Mouse (Mus musculus): ENCODE data around the gene Bglap. TPM values are rescaled to one million over a fixed set of nuclear protein-coding genes. Genes with fewer than 3 reads are reported as not detected.
"Not testable (repeated sequence)": the region's sequence is repeated elsewhere in the genome, so short reads cannot be mapped to it uniquely, and the experiment has no call there.

Bglap gene
- polyA plus RNA-seq, 1 experiment from 2014 or later: 0.84 TPM

DNA sequence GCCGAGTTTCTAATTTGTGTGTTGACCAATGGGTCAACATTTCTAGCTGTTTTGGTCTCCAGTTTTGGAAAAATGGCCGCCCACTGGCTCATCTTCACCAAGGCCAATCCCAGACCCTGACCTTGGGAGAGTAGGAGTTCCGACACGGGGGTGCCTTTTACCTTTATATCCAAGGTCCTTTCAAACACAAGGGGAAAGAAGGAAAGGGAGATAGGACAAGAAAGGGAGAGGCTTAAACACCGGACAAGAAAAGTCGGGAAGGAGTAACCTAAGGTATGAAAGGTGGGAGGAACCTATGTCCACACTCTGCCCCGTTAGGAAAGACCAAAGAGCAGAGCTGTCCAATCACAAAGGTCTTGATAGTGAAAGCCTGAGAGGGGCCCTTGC is 26.4 kb upstream of the Bglap start:
- WGBS: 25% methylated on average over 7 of the region's 7 CpGs

DNA sequence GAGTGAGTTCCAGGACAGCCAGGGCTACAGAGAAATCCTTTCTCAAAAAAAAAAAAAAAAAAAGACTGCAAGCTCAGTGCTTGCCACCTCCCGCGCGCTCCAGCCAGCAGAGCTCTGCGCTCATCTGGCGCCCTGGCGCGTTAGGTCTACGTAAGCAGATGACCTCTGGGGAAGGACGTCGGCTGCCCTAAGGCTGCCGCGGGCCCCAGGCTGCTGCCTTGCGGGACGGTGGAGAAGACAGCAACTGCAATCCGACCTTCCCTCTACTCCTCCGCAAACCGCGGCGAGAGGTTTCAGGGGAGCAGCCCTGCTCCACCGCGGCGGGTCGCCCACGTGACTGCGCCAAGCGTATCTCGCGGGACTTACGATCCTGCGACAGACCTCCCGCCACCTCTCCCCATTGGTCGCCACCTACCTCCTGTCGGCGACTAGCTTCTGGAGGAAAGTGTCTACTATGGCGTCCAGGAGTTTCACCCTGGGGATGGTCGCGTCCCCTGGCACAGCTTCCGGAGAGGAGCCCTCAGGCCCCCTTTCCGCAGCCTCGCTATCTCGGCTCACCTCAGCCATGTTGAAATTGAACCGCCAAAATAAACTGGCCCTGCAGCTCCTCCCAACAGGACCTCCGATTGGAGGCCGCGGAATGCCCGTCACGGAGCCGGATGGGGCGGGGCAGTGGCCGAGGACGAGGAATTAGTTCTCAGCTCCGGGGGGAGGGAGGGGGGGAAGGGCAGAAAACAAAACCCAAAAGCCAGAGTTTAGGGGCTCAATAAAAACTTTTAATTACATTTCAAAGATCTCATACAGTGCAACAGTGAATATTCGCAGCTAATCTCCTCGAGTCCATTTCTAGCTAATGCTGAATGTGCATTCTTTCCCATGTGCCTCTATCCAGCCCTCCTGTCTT is 25.7 kb upstream of the Bglap start, which contains the start of gene Pmf1:
Gene Pmf1 (minus strand): TSS at position 591 of the 904 bp plus-strand sequence.
- no peaks in the 10 kb centered on the region for H3K27me3 ChIP-seq (ENCODE audit: poor library complexity, severe bottlenecking)
- WGBS: under 1% methylated on average over 54 of the region's 54 CpGs
- H3K4me1 ChIP-seq: peaks cover 37% of the 10 kb centered on the region
- peaks cover 41% of the 10 kb centered on the region for H3K36me3 ChIP-seq (replicated peaks)
- no peaks in the 10 kb centered on the region for H3K9me3 ChIP-seq
- peak; percentile 94 for DNase-seq (ENCODE audit: extremely low spot score, low spot score)
- H3K27ac ChIP-seq: peak within 1 kb of the TSS; percentile 99
- H3K4me3 ChIP-seq: peak within 1 kb of the TSS; percentile 83

More for the DNA sequence above, 26.4 kb upstream of the Bglap start:
- Histone ChIP-seq H3K36me3 (replicated peaks) (peaks cover 47% of the 10 kb centered on the region), H3K27ac (peak overlapping the region; percentile 99), H3K9me3 (no peaks in the 10 kb centered on the region), H3K27me3 (ENCODE audit: poor library complexity, severe bottlenecking) (no peaks in the 10 kb centered on the region), H3K4me1 (peaks cover 37% of the 10 kb centered on the region), H3K4me3 (peak overlapping the region; percentile 83)
- no peak for DNase-seq (ENCODE audit: extremely low spot score, low spot score)

DNA sequence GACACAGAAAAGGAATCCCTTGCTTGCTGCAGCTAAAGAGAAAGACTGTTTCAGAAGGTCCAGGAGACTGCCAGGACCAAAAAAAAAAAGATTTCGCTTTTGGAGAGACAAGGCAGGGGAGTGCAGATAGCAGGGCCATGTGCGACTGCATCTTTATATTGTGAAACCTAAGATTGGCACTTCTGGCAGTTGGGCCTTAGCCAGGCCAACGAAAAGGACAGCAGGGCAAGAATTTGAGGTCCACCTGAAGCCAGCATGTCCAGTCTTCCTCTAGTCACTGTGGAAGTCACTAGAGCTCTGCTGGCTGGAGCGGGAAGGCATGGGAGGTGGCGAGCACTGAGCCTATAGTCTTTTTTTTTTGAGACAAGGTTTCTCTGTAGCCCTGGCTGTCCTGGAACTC is 24.7 kb upstream of the Bglap start:
- H3K4me3 ChIP-seq: peak overlapping the region; percentile 83
- peak overlapping the region; percentile 99 for H3K27ac ChIP-seq
- peaks cover 37% of the 10 kb centered on the region for H3K4me1 ChIP-seq
- 69% methylated on average over 5 of the region's 5 CpGs for WGBS
- no peaks in the 10 kb centered on the region for H3K27me3 ChIP-seq (ENCODE audit: poor library complexity, severe bottlenecking)
- H3K9me3 ChIP-seq: no peaks in the 10 kb centered on the region; the same call in 1 of the 2 replicates
- H3K36me3 ChIP-seq (replicated peaks): peaks cover 37% of the 10 kb centered on the region
- no peak for DNase-seq (ENCODE audit: extremely low spot score, low spot score)

DNA sequence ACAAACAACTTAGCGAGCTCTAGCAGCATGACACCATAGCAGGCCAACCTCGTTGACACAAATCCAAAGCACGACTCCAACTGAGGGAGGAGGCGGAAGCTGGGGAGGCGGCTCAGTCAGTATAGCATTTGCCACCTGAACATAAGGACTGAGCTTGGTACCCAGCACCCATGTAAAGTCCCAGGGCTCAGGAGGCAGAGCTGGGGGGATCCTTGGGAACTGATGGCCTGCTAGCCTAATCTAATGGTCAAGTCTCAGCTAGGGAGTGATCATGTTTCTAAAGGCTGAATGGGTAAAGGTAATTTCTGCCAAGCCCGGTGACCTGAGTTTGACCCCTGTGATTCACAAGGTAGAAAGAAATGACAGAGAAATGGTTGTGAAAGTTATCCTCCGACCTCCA is 23.3 kb upstream of the Bglap start:
- H3K27me3 ChIP-seq (ENCODE audit: poor library complexity, severe bottlenecking): no peaks in the 10 kb centered on the region
- peaks cover 37% of the 10 kb centered on the region for H3K4me1 ChIP-seq
- H3K27ac ChIP-seq: no peak overlapping the region
- DNase-seq (ENCODE audit: extremely low spot score, low spot score): no peak
- no peak overlapping the region for H3K4me3 ChIP-seq
- no peaks in the 10 kb centered on the region; the same call in 1 of the 2 replicates for H3K9me3 ChIP-seq
- peaks cover 37% of the 10 kb centered on the region for H3K36me3 ChIP-seq (replicated peaks)
- WGBS: 61% methylated on average over 7 of the region's 7 CpGs

DNA sequence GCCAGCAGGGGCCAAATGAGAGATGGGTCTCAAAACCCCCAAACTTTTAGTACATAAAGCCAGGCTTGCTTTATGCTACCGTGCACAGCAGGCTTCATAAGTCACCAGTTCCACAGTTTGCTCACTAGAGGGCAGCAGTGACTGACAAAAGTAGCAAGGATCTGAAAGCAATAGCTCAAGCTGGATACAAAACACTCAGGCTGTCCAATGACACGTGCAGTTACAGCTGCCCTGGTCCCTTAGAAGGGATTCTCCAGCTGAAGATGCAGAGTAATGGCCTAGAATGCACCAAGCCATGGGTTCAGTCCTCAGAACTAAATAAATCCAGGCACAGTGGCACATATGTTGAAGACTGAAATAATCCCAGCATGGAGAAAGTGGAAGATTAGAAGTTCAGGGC is 22.8 kb upstream of the Bglap start:
- Histone ChIP-seq H3K27me3 (ENCODE audit: poor library complexity, severe bottlenecking) (no peaks in the 10 kb centered on the region), H3K36me3 (replicated peaks) (peaks cover 37% of the 10 kb centered on the region), H3K27ac (no peak overlapping the region), H3K4me1 (peaks cover 37% of the 10 kb centered on the region), H3K9me3 (no peaks in the 10 kb centered on the region; the same call in 1 of the 2 replicates), H3K4me3 (no peak overlapping the region)
- DNase-seq (ENCODE audit: extremely low spot score, low spot score): peak; percentile 71
- WGBS: 3% methylated on average over 2 of the region's 2 CpGs

DNA sequence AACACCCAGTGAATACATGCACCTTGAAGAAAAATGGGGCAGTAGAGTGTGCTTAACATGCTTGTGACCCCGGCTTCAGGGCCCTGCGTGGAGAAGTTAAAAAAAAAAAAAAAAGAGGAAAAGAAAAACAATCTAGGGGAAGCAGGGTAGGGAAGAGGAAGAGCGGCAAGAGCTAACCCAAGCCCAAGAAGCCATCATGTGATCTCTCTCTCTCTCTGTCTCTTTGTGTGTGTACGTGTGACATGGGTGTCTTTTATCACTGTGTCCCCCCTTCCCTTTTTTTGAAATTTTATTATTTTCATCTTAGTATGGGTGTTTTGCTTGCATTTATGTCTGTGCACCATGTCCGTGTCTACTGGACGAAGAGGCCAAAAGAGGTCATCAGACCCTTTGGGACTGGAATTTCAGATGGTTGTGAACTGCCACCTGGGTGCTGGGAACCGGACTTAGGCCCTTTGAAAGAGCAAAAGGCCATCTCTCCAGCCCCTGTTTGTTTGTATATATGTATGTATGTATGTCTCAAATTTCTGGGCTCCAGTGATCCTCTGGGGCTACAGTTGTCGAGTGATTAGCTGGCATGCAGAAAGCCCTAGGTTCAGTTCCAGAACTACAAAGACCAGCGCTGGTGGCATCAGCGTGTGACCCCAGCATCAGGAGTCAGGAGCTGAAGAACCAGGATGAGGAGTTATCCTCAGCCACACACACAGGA is 19.4 kb upstream of the Bglap start:
- no peak overlapping the region for H3K27ac ChIP-seq
- H3K4me1 ChIP-seq: peaks cover 20% of the 10 kb centered on the region
- no peaks in the 10 kb centered on the region; the same call in 1 of the 2 replicates for H3K9me3 ChIP-seq
- no peak for DNase-seq (ENCODE audit: extremely low spot score, low spot score)
- peaks cover 52% of the 10 kb centered on the region for H3K36me3 ChIP-seq (replicated peaks)
- H3K27me3 ChIP-seq (ENCODE audit: poor library complexity, severe bottlenecking): no peaks in the 10 kb centered on the region
- H3K4me3 ChIP-seq: no peak overlapping the region
- WGBS: 94% methylated on average over 10 of the region's 10 CpGs

DNA sequence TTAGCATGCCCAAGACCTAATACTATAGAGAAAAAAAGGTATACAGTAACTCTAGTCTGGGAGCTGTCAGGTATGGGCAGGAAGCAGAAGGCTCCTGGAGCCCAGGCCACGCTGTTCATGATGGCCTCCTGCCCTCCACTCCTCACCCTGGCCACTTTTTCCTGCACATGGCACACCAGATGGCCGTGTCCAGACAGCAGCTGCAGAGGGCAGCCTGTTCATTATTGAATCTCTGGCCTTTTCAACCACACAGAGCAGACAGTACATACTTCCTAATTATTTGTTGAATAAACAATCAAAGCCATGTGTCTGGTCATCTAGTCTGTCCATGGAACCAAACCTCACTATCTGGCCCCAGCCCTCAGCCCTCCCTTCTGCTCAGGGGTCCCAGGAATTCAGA is 14.4 kb upstream of the Bglap start:
- Histone ChIP-seq H3K9me3 (no peaks in the 10 kb centered on the region), H3K36me3 (replicated peaks) (peaks cover 91% of the 10 kb centered on the region), H3K27ac (no peak overlapping the region), H3K4me3 (no peak overlapping the region), H3K27me3 (ENCODE audit: poor library complexity, severe bottlenecking) (no peaks in the 10 kb centered on the region), H3K4me1 (no peaks in the 10 kb centered on the region)
- 85% methylated on average over 2 of the region's 2 CpGs for WGBS
- no peak for DNase-seq (ENCODE audit: extremely low spot score, low spot score)

DNA sequence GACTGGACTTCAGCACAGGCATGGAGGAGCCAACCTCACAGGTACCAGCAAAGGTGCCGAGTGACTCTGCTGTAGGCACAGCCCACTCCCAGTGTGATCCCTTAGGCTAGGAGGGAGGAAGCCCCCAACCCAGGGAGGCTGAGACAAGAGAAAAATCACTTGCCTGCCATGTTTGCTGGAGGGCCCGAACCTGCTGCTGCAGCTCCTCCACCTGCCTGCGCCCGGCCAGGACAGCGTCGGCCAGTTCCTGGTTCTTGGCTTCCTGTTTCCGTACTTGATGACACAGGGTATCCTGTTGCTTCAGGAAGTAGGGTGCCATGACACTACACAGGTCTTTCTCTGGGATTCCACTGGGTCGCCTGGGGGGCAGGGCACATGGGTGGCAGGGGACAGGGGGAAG is 11.5 kb upstream of the Bglap start:
- WGBS: 92% methylated on average over 8 of the region's 8 CpGs
- H3K36me3 ChIP-seq (replicated peaks): peaks cover 89% of the 10 kb centered on the region
- no peaks in the 10 kb centered on the region for H3K27me3 ChIP-seq (ENCODE audit: poor library complexity, severe bottlenecking)
- DNase-seq (ENCODE audit: extremely low spot score, low spot score): no peak
- no peaks in the 10 kb centered on the region for H3K9me3 ChIP-seq
- no peak overlapping the region for H3K4me3 ChIP-seq
- H3K4me1 ChIP-seq: no peaks in the 10 kb centered on the region
- H3K27ac ChIP-seq: no peak overlapping the region

DNA sequence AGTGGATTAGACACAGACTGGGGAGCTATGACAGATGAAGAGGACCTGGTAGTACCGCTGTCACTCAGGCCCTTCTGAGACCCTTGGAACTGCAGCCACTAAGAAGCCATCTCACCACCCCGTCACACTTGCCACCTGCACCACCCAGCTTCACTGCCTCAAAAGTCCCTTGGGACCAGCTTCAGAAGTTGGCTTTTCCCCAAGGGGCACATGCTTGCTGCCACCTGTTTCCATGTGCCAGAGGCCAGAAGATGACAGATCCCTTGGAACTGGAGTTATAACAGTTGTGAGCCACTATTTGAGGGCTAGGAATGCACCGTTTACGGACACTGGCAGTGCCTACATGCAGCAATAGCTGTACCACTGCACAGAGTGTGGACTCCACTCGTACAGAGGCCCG is 11.0 kb upstream of the Bglap start:
- no peak for DNase-seq (ENCODE audit: extremely low spot score, low spot score)
- Histone ChIP-seq H3K4me1 (no peaks in the 10 kb centered on the region), H3K27me3 (ENCODE audit: poor library complexity, severe bottlenecking) (no peaks in the 10 kb centered on the region), H3K36me3 (replicated peaks) (peaks cover 89% of the 10 kb centered on the region), H3K27ac (no peak overlapping the region), H3K4me3 (no peak overlapping the region), H3K9me3 (no peaks in the 10 kb centered on the region)
- 96% methylated on average over 6 of the region's 6 CpGs for WGBS

DNA sequence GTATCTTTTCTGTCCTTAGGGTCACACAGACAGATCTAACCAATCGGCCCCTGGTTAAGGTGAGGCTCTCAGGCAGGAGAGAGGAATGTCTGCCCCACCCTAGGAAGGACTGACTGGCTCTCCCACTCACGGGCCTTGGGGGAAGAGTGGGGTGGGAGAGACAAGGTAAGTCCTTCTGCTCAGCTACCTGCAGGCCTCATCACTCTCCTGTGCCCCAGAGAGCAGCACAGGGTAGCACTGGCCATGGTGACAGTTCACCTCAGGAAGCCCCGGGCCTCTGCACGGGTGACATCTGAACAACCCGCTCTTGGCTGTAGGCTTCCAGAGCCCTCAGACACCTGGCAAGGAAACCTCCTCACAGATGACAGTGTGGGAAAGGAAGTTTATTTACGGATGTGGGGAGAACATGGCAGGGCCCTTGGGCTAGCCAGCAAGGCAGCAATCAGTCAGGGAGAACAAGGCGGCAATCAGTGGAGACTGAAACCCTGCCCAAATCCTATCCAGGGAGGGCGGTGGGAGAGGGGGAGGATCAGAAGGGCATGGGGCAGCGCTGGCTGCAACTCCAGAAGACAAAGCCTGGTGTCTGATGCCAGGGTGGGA is 9.6 kb upstream of the Bglap start:
- no peaks in the 10 kb centered on the region for H3K27me3 ChIP-seq (ENCODE audit: poor library complexity, severe bottlenecking)
- H3K36me3 ChIP-seq (replicated peaks): peaks cover 84% of the 10 kb centered on the region
- H3K4me1 ChIP-seq: no peaks in the 10 kb centered on the region
- no peak overlapping the region for H3K27ac ChIP-seq
- H3K4me3 ChIP-seq: no peak overlapping the region
- 90% methylated on average over 9 of the region's 9 CpGs for WGBS
- DNase-seq (ENCODE audit: extremely low spot score, low spot score): no peak
- no peaks in the 10 kb centered on the region for H3K9me3 ChIP-seq

DNA sequence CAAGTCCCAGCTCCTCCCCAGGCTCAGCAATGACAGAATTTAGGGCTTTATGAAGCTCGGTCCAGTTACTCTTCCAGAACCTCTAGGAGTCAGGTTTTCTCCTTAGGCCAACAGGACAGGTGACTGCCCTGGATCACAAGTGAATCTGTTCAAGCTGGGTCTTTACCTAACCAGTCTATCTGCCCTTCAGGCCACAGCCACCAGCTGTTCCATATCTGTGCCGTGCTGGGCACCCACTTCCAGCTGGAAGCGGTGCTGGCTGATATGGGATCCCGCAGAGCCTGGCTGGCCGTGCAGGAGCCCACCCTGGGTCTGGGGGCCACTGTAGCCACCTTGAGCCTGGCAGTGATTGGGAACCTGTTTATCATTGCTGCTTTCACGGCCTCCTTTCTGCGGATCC is 1.9 kb downstream of the Bglap start:
- not testable (repeated sequence) for DNase-seq (ENCODE audit: extremely low spot score, low spot score); H3K27me3 ChIP-seq (ENCODE audit: poor library complexity, severe bottlenecking); H3K36me3 ChIP-seq (replicated peaks); H3K9me3 ChIP-seq
- H3K4me3 ChIP-seq: peak overlapping the region; percentile 45; the same call in 1 of the 2 replicates
- H3K27ac ChIP-seq: 0 out of 2 replicates have a peak overlapping the region, but pooled peaks have one; percentile 81
- H3K4me1 ChIP-seq: peaks cover 21% of the 10 kb centered on the region
- WGBS: 37% methylated on average over 2 of the region's 7 CpGs

DNA sequence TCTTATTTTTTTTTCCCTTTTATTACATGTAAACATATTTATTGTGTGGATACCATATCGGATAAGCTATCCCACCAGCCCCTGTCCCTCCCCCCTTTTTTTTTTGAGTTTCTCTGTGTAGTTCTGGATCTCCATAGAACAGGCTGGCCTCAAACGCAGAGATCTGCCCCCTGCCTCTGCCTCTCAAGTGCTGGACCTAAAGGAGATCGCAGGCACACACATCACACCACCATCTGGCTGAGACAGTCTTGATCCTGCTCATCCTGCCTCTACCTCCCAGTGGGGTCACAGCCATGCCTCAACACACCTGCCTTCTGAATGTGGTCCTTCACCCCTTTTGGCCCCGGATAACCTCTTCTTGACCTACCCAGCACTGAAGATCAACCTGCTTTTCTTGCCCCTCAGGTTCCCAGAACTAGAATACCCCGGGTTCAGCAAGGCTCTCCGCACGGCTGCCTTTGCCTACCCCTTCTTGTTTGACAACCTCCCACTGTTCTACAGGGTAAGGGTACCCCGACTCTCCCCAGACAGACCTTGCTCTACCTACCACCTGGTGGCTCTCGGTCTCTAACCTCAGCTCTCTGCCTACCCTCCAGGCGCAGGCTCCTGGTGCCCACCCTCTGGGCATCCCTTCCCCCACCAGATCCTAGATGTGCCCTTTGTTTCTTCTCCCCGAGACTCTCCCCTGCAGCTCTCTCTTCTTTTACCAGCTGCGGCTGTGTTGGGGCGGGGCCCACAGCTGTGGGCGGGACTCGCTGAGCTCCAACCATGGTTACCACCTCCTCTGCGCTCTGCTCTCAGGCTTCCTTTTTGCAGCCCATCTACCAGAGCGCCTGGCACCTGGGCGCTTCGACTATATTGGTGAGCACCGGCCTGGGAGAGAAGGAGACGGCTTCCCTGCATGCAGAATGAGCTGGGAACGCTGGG is 2.6 kb downstream of the Bglap start:
- Histone ChIP-seq H3K27ac (peak overlapping the region; percentile 81), H3K4me1 (peaks cover 25% of the 10 kb centered on the region), H3K4me3 (peak overlapping the region; percentile 45)
- not testable (repeated sequence) for H3K36me3 ChIP-seq (replicated peaks); H3K9me3 ChIP-seq; H3K27me3 ChIP-seq (ENCODE audit: poor library complexity, severe bottlenecking)
- 5% methylated on average over 22 of the region's 22 CpGs for WGBS
- peak; percentile 51 for DNase-seq (ENCODE audit: extremely low spot score, low spot score)

Measured in forebrain, embryonic 10.5 days (tissue).